Mouse (Mus musculus) midbrain, embryonic 11.5 days (tissue): ENCODE measurements at regions not wholly inside any gene's neighbourhood (a gene's known extent, or its start where the extent isn't known, plus 50 kb on each side); places are given as distances from the start of the nearest gene placed in this dataset.
A peak's percentile ranks its signal among the peaks of the same experiment; 100 is the strongest.

Experiments
- ATAC-seq: fragments of 200-750 bp; cut with Nextera tagmentation; 2 replicates; pipeline ENCODE4 v1.8.0; 2017; ENCODE audit warnings: moderate TSS enrichment, moderate library complexity; ENCODE audit not compliant: low FRiP score
- DNase-seq: peaks from one replicate; pipeline ENCODE4 v3.0.0; 2015; ENCODE audit warnings: low spot score; ENCODE audit errors: missing footprints
- H3K27ac ChIP-seq: fragments of 300-500 bp; sonication (generic); 2 replicates; pipeline ENCODE4 v1.5.1; 2014; ENCODE audit warnings: low read depth, low read length
- H3K27me3 ChIP-seq: fragments of 300-500 bp; sonication (generic); 2 replicates; pipeline ENCODE4 v1.6.1; 2014; ENCODE audit warnings: mild to moderate bottlenecking, low read length, moderate library complexity, mixed read lengths; ENCODE audit not compliant: control insufficient read depth, insufficient read depth
- H3K36me3 ChIP-seq: fragments of 300-500 bp; sonication (generic); 2 replicates; pipeline ENCODE4 v1.6.1; 2014; ENCODE audit warnings: mild to moderate bottlenecking, low read length, moderate library complexity, mixed read lengths; ENCODE audit not compliant: control insufficient read depth, insufficient read depth
- H3K4me1 ChIP-seq: fragments of 300-500 bp; sonication (generic); 2 replicates; pipeline ENCODE4 v1.6.1; 2014; ENCODE audit warnings: low read length; ENCODE audit not compliant: control insufficient read depth, insufficient read depth
- H3K4me2 ChIP-seq: fragments of 300-500 bp; sonication (generic); 2 replicates; pipeline ENCODE4 v1.6.1; 2014; ENCODE audit warnings: mild to moderate bottlenecking, moderate library complexity
- H3K4me3 ChIP-seq: fragments of 300-500 bp; sonication (generic); 2 replicates; pipeline ENCODE4 v1.5.1; 2014; ENCODE audit warnings: low read depth, low read length
- H3K9ac ChIP-seq: fragments of 300-500 bp; sonication (generic); 2 replicates; pipeline ENCODE4 v1.6.1; 2014; ENCODE audit warnings: low read length
- H3K9me3 ChIP-seq: fragments of 300-500 bp; sonication (generic); 2 replicates; pipeline ENCODE4 v1.6.1; 2016; ENCODE audit warnings: low read length; ENCODE audit not compliant: control insufficient read depth
- WGBS: fragments of 180-500 bp; shearing (Covaris S2); extraction: QIAGEN DNeasy Blood & Tissue Kit; methylation state at CpG from one replicate; pipeline ENCODE4 v1.1.7; 2014; 5-methylcytosine and 5-hydroxymethylcytosine counted together

DNA sequence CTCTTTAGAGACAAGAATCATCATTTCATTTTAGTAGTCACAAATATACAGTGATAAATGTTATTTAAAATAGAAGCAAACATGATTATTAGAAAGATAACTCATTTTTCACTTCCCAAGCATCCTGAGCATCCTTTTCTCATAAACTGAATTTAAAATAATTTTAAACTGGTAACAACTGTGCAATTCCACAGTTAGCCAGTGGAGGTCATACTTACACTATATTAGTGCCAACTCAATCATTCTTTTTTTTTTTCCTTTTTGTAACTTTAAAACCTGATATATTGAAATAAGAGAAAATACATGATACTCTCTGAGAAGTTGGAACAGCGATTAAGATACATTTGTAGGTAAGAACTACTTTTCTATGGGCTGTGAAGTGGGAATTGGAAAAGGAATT lies 113.2 kb upstream of the Gm17509 start:
- H3K4me1 ChIP-seq, result no peaks in the 10 kb centered on the region
- no peak overlapping the region for H3K27ac ChIP-seq
- WGBS, result 18% methylated on average over 1 of the region's 1 CpGs
- no peaks in the 10 kb centered on the region for H3K9me3 ChIP-seq
- no peaks in the 10 kb centered on the region for H3K27me3 ChIP-seq
- no peak for ATAC-seq
- peak; percentile 89 for DNase-seq
- H3K9ac ChIP-seq, result no peak overlapping the region
- no peak overlapping the region for H3K4me3 ChIP-seq
- no peak overlapping the region for H3K4me2 ChIP-seq
- no peaks in the 10 kb centered on the region for H3K36me3 ChIP-seq

DNA sequence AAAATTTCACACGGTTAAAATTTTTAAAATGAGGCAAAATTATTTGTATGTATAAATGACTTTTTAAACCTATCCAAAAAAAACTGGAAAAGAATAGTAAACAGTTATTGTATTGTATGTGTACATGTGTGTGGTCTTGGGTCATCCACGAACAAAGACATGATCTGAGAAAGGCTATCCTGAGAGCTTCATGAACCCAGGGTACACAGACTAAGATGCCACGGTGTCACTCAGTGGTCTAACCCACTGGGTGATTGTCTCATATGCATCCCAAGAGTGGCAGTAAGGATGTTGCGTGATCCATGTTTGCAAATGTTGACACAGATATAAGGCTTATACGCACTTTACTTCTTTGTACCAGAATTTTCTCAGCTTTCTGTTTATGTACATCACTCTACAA lies 113.7 kb upstream of the Gm17509 start:
- no peak overlapping the region for H3K27ac ChIP-seq
- H3K4me3 ChIP-seq, result no peak overlapping the region
- no peaks in the 10 kb centered on the region for H3K4me1 ChIP-seq
- ATAC-seq, result no peak
- no peaks in the 10 kb centered on the region for H3K27me3 ChIP-seq
- WGBS, result 93% methylated on average over 5 of the region's 5 CpGs
- no peak overlapping the region for H3K9ac ChIP-seq
- H3K9me3 ChIP-seq, result no peaks in the 10 kb centered on the region
- no peak overlapping the region for H3K4me2 ChIP-seq
- DNase-seq, result no peak
- H3K36me3 ChIP-seq, result no peaks in the 10 kb centered on the region

DNA sequence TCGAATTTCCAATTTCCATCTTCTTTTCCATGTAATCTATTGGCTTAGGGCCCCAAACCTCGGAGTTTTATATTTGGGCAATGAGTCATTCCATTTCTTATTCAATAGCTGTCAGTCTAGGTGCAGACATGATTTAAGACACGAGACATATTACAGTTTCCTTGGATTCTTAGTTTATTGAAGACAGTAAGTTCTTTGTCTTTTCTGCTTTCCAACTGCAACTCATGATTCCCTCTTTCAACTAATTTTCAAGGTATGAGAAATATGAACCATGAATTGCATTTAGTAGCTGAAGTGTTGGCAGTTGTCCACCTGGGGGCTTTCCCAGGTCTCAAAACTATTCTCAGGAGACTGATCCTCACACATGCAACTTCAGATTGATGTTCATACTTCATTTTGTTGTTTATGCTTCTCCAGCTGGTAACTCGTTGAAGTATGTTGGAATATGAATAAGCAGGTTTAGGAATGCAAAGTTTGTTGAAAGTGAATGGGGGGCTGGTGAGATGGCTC lies 160.3 kb upstream of the Gm17509 start:
- Histone ChIP-seq H3K4me1 (no peaks in the 10 kb centered on the region), H3K36me3 (no peaks in the 10 kb centered on the region), H3K4me2 (no peak overlapping the region), H3K4me3 (no peak overlapping the region), H3K9me3 (no peaks in the 10 kb centered on the region), H3K27me3 (no peaks in the 10 kb centered on the region), H3K27ac (no peak overlapping the region), H3K9ac (no peak overlapping the region)
- ATAC-seq (no peak), DNase-seq (no peak)
- 78% methylated on average over 4 of the region's 4 CpGs for WGBS

DNA sequence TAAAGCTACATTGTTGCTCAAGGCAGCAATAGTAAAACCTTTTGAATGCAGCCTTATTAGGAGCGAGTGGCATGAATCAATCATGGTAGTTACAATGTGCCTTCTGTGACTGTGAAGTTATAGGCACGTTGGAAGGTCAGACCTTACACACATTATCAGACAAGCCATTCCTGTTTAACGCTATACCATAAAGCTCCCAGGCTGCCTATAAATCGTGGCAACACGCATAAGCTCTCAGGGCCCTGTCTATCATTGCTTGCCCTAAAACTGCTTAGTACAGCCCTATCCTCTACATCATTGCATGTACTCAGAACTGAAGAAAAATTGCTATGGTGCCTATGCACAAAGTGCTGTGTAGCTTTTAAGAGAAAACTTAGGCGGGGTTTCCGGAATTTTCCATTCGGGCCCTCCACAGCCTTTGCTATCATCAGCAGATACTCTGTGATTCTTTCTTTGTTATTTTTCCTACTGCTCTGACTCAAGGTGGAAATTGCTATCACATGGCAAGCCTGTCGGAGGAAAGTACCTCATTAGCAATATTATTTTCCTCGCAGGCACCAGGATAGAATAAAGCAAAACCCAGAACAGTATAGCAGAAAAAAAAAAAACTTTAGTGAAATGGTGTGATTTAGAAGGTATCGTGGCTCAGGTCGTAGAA lies 162.7 kb upstream of the Gm17509 start:
- no peak overlapping the region for H3K4me3 ChIP-seq
- WGBS, result 92% methylated on average over 12 of the region's 12 CpGs
- H3K9ac ChIP-seq, result no peak overlapping the region
- H3K4me1 ChIP-seq, result no peaks in the 10 kb centered on the region
- no peaks in the 10 kb centered on the region for H3K27me3 ChIP-seq
- no peak overlapping the region for H3K27ac ChIP-seq
- no peak overlapping the region for H3K4me2 ChIP-seq
- no peak for DNase-seq
- H3K9me3 ChIP-seq, result no peaks in the 10 kb centered on the region
- H3K36me3 ChIP-seq, result no peaks in the 10 kb centered on the region
- ATAC-seq, result no peak

DNA sequence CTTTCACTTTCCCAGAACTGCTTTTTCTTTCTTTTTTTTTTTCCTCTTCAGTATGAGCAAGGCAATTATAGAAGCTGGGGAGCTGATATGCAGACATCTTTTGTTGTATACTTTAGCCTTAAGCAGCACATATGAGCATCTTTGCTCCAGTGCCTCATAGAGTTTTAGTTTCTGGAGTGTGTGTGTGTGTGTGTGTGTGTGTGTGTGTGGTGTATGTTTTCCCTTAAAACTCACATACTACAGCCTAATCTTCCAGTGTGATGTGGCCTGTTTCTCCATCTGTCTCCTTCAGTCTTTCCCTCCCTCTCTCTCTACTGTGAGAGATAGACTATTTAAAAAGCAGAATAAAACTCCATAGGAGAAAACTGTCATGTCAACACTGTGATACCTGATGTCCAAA lies 169.4 kb upstream of the Gm17509 start:
- Histone ChIP-seq H3K9me3 (no peaks in the 10 kb centered on the region), H3K9ac (no peak overlapping the region), H3K27ac (no peak overlapping the region), H3K4me1 (no peaks in the 10 kb centered on the region), H3K27me3 (no peaks in the 10 kb centered on the region), H3K4me3 (no peak overlapping the region), H3K36me3 (no peaks in the 10 kb centered on the region), H3K4me2 (no peak overlapping the region)
- no peak for ATAC-seq
- DNase-seq, result no peak

DNA sequence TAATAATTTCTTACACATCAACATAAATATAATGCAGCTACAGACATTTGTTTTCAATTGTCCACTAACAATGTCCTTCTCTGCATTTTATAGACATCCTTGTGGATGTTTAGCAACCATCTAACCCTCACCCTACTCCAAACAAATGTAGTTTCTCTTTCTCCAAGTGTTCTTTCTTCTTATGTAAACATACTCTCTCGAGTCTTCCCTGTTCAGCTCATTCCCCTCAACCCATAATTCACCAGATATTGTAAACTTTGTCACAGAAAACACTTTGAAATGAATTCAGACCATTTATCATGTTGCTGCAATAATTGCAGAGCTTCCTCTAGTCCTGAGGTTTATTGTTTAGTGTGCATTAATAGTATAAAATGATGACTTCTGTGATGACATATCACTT lies 172.6 kb upstream of the Gm17509 start:
- Histone ChIP-seq H3K27me3 (no peaks in the 10 kb centered on the region), H3K27ac (no peak overlapping the region), H3K9ac (no peak overlapping the region), H3K4me1 (no peaks in the 10 kb centered on the region), H3K4me2 (no peak overlapping the region), H3K36me3 (no peaks in the 10 kb centered on the region), H3K9me3 (no peaks in the 10 kb centered on the region), H3K4me3 (no peak overlapping the region)
- DNase-seq, result no peak
- WGBS, result 53% methylated on average over 1 of the region's 1 CpGs
- ATAC-seq, result no peak

DNA sequence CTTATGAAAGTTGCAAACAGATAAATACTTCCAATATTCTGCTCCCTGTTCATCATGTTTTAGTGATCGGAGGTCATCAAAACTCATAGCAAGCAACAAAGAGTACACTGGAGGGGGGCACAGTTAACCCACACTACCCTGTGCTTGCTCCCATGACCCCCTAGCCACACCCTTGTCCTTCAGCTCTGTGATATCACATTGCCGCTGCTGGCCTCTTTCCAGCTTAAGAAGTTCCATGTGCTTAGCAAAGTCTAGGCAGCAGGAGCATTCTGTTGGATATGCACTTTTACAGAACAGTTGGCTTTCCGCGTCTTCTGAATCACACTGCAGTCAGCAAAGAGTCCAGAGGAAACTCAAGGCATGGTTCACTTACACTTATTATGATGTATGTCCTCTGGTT lies 180.4 kb upstream of the Gm17509 start:
- H3K4me2 ChIP-seq, result no peak overlapping the region
- no peaks in the 10 kb centered on the region for H3K9me3 ChIP-seq
- H3K9ac ChIP-seq, result no peak overlapping the region
- 86% methylated on average over 4 of the region's 4 CpGs for WGBS
- no peak overlapping the region for H3K27ac ChIP-seq
- no peaks in the 10 kb centered on the region for H3K4me1 ChIP-seq
- DNase-seq (no peak), ATAC-seq (no peak)
- H3K4me3 ChIP-seq, result no peak overlapping the region
- no peaks in the 10 kb centered on the region for H3K27me3 ChIP-seq
- no peaks in the 10 kb centered on the region for H3K36me3 ChIP-seq

DNA sequence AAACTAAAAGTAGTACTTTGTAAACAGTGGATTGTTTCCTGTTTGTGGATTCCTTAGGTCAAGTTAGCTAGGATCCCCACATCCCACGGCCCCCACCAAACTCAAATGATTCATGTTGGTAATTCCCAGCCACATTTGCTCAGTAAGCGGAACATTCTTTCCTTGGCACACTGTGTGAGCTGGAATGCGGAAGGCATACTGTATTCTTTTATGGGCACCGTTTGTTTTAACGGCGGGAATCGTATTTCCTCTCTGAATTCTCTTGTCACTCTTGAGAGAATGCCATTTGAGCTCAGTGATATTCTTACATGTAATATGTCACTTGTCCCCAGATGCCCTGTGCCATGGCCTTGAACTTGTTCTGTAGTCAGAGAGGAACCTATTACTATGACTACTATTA lies 189.1 kb upstream of the Gm17509 start:
- no peak for ATAC-seq
- H3K4me1 ChIP-seq, result no peaks in the 10 kb centered on the region
- no peak overlapping the region for H3K9ac ChIP-seq
- 85% methylated on average over 7 of the region's 7 CpGs for WGBS
- DNase-seq, result no peak
- H3K4me3 ChIP-seq, result no peak overlapping the region
- H3K9me3 ChIP-seq, result no peaks in the 10 kb centered on the region
- no peaks in the 10 kb centered on the region for H3K27me3 ChIP-seq
- no peak overlapping the region for H3K27ac ChIP-seq
- no peak overlapping the region for H3K4me2 ChIP-seq
- H3K36me3 ChIP-seq, result no peaks in the 10 kb centered on the region

DNA sequence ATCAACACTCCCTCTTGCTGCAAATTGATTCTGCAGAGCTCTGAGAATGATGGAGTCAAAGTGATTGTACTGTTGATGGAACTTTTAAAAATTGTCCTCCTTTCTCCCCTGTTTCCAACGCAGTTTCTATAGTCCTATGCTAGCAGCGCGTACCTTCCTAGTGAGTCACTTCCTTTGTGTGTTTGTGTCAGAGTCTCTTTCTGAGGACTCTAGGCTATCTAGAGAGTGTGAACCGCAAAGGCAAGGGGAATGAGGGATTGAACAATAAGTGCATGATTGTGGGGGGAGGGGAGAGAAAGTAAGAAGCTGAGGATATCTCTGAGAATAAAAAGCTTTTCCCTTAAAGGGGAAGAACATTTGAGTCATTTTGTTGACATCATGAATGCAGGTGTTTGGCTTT lies 188.5 kb upstream of the Hcn1 start:
- no peaks in the 10 kb centered on the region for H3K9me3 ChIP-seq
- H3K4me2 ChIP-seq, result no peak overlapping the region
- ATAC-seq (no peak), DNase-seq (no peak)
- no peak overlapping the region for H3K27ac ChIP-seq
- no peaks in the 10 kb centered on the region for H3K27me3 ChIP-seq
- WGBS, result 85% methylated on average over 4 of the region's 4 CpGs
- H3K36me3 ChIP-seq, result no peaks in the 10 kb centered on the region
- no peak overlapping the region for H3K4me3 ChIP-seq
- no peaks in the 10 kb centered on the region for H3K4me1 ChIP-seq
- H3K9ac ChIP-seq, result no peak overlapping the region
